8 mouse cellular contexts compared by ENCODE assay signal in the genomic region with DNA sequence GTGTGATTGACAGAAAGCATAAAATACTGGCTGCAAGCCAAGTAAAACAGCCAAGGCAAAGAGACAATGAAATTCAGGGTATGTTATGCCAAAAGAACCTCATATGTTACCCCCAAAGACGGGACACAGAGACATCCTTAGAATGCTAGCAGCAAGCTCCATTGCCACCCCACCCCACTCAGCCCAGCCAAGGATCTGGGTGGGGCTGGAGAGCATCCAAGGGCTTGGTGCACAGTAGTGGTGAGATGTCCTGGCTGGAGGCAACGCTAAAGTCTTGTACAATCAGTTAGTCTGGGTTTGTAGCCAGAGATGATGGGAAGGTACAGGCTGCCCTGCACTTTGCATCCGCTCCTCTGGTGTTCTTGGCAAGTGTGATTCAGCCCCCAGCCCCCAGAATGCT. TPM values are rescaled to one million over a fixed set of nuclear protein-coding genes. Genes with fewer than 3 reads are reported as not detected.
A peak's percentile ranks its signal among the peaks of the same experiment; 100 is the strongest.
DNase-seq lines count a peak whose midpoint lies in the region; ATAC-seq lines count a peak whose summit lies in the region.

No protein-coding gene starts in this region.

- peaks cover 22% of the 10 kb centered on the region for H3K4me1 ChIP-seq in forebrain, embryonic 10.5 days
- H3K4me1 ChIP-seq in limb, embryonic 13.5 days = peaks cover 12% of the 10 kb centered on the region
- H3K4me1 ChIP-seq in midbrain, embryonic 15.5 days = peaks cover 13% of the 10 kb centered on the region

- ATAC-seq in limb, embryonic 13.5 days (ENCODE audit: low FRiP score, low read depth) = no peak
- 0 out of 2 replicates have a peak, but pooled peaks have one; percentile 16 for ATAC-seq in midbrain, embryonic 15.5 days (replicated peaks)

- peak overlapping the region; percentile 81 for H3K27ac ChIP-seq in forebrain, embryonic 10.5 days
- 0 out of 2 replicates have a peak overlapping the region, but pooled peaks have one; percentile 52 for H3K27ac ChIP-seq in limb, embryonic 13.5 days
- H3K27ac ChIP-seq in midbrain, embryonic 15.5 days = peak overlapping the region; percentile 40; the same call in 1 of the 2 replicates

- no peaks in the 10 kb centered on the region for H3K27me3 ChIP-seq in forebrain, embryonic 10.5 days (ENCODE audit: poor library complexity, severe bottlenecking)
- H3K27me3 ChIP-seq in limb, embryonic 13.5 days = no peaks in the 10 kb centered on the region
- no peaks in the 10 kb centered on the region for H3K27me3 ChIP-seq in midbrain, embryonic 15.5 days (replicated peaks)

- H3K9ac ChIP-seq in limb, embryonic 13.5 days = peak overlapping the region; percentile 70
- H3K9ac ChIP-seq in midbrain, embryonic 15.5 days = no peak overlapping the region

- H3K4me3 ChIP-seq in forebrain, embryonic 10.5 days = peak overlapping the region; percentile 48
- H3K4me3 ChIP-seq in limb, embryonic 13.5 days = peak overlapping the region; percentile 51
- no peak overlapping the region for H3K4me3 ChIP-seq in midbrain, embryonic 15.5 days

- H3K36me3 ChIP-seq in forebrain, embryonic 10.5 days (replicated peaks) = peaks cover 7% of the 10 kb centered on the region; the same call in 1 of the 2 replicates
- no peaks in the 10 kb centered on the region for H3K36me3 ChIP-seq in limb, embryonic 13.5 days
- H3K36me3 ChIP-seq in midbrain, embryonic 15.5 days (replicated peaks) = no peaks in the 10 kb centered on the region; the same call in 1 of the 2 replicates

- WGBS in forebrain, embryonic 10.5 days = 66% methylated on average over 3 of the region's 3 CpGs
- 72% methylated on average over 3 of the region's 3 CpGs for WGBS in limb, embryonic 13.5 days
- 65% methylated on average over 3 of the region's 3 CpGs for WGBS in midbrain, embryonic 15.5 days

- DNase-seq in 3T3-L1 (ENCODE audit: low read depth, low spot score) = peak; percentile 73
- peak; percentile 56 for DNase-seq in adrenal gland, postnatal 14 days
- DNase-seq in forebrain, embryonic 10.5 days (ENCODE audit: extremely low spot score, low spot score) = no peak
- peak; percentile 69 to 73 for DNase-seq in heart, postnatal 10 days
- no peak for DNase-seq in thymus, postnatal 36 days
- DNase-seq in thymus, postnatal 14 days = no peak

- peak overlapping the region; percentile 72 for H3K4me2 ChIP-seq in limb, embryonic 13.5 days (replicated peaks)
- H3K4me2 ChIP-seq in midbrain, embryonic 15.5 days = peak overlapping the region; percentile 41; the same call in 1 of the 2 replicates

- H3K9me3 ChIP-seq in forebrain, embryonic 10.5 days = no peaks in the 10 kb centered on the region
- H3K9me3 ChIP-seq in limb, embryonic 13.5 days = no peaks in the 10 kb centered on the region
- no peaks in the 10 kb centered on the region for H3K9me3 ChIP-seq in midbrain, embryonic 15.5 days

- intact Hi-C loops in heart, postnatal 10 days (cut with DNase I) = no loop called here

RNA-seq across cellular contexts. Expression of gene Srprb, which starts 21.6 kb away (rescaled TPM):
- 27.0 and 32.0 TPM in 2 replicates for total RNA-seq in adrenal gland, postnatal 14 days (2021)
- 62.1 and 66.9 TPM in 2 replicates for polyA plus RNA-seq in forebrain, embryonic 10.5 days (2016; fragmentation: Nextera tagmentation; extraction: Ambion mirVana)
- total RNA-seq in heart, postnatal 10 days (2021) = 10 to 100 TPM; 18.8 to 22.2 TPM
- 62.4 and 66.9 TPM in 2 replicates for polyA plus RNA-seq in limb, embryonic 13.5 days (2015; fragmentation: Nextera tagmentation; extraction: Ambion mirVana)
- 59.3 and 59.8 TPM in 2 replicates for polyA plus RNA-seq in midbrain, embryonic 15.5 days (2015; fragmentation: Nextera tagmentation; extraction: Ambion mirVana)

RNA-seq across cellular contexts. Expression of gene Gm20425, which starts 49.8 kb away (rescaled TPM):
- total RNA-seq in adrenal gland, postnatal 14 days (2021) = 15.2 and 22.4 TPM in 2 replicates
- not detected in 2 replicates for polyA plus RNA-seq in forebrain, embryonic 10.5 days (2016; fragmentation: Nextera tagmentation; extraction: Ambion mirVana)
- total RNA-seq in heart, postnatal 10 days (2021) = 1 to 10 TPM; 6.2 to 7.6 TPM
- polyA plus RNA-seq in limb, embryonic 13.5 days (2015; fragmentation: Nextera tagmentation; extraction: Ambion mirVana) = 1.2 and 1.3 TPM in 2 replicates
- 0.37 TPM in 1 of 2 replicates, not detected in the other for polyA plus RNA-seq in midbrain, embryonic 15.5 days (2015; fragmentation: Nextera tagmentation; extraction: Ambion mirVana)

RNA-seq across cellular contexts. Expression of gene Trf, which starts 49.9 kb away (rescaled TPM):
- 247 and 3,461 TPM in 2 replicates for total RNA-seq in adrenal gland, postnatal 14 days (2021)
- polyA plus RNA-seq in forebrain, embryonic 10.5 days (2016; fragmentation: Nextera tagmentation; extraction: Ambion mirVana) = 11.9 and 14.2 TPM in 2 replicates
- 10 to 100 TPM; 29.4 to 36.3 TPM for total RNA-seq in heart, postnatal 10 days (2021)
- 14.7 and 22.8 TPM in 2 replicates for polyA plus RNA-seq in limb, embryonic 13.5 days (2015; fragmentation: Nextera tagmentation; extraction: Ambion mirVana)
- 35.0 and 39.6 TPM in 2 replicates for polyA plus RNA-seq in midbrain, embryonic 15.5 days (2015; fragmentation: Nextera tagmentation; extraction: Ambion mirVana)

Comparison
In these comparisons a context has a peak if more than half of its experiments do, and no peak if none do; other contexts are left out.
1. DNase-seq: peak in 3T3-L1 (single experiment), adrenal gland, postnatal 14 days (single experiment) and heart, postnatal 10 days (2 of 2); none in forebrain, embryonic 10.5 days (single experiment), thymus, postnatal 36 days (0 of 2) and thymus, postnatal 14 days (single experiment).
2. Peak in every context shown above with its lines, with median percentiles within 50 percentile points of each other: H3K27ac ChIP-seq.